Mouse (Mus musculus) regulatory T cell (primary cell): ENCODE data around the gene Slc30a5.
"Not testable (repeated sequence)": the region's sequence is repeated elsewhere in the genome, so short reads cannot be mapped to it uniquely, and the experiment has no call there.

Experiments used
- in situ Hi-C: fragments of 300-600 bp; cut with MboI, MseI; formaldehyde crosslinking; loops from one replicate; pipeline ENCODE4 v1.15.1; 2025; ENCODE audit warnings: high pct_unique_total_duplicates

Gene Slc30a5

GRCm38 (mm10) chr13:100832741-100833639 is at the start of gene Slc30a5:
TSS of gene Slc30a5 (minus strand) at chr13:100833427.
- in situ Hi-C loops: no loop called here

GRCm38 (mm10) chr13:100881944-100882343 is 48.7 kb upstream of the Slc30a5 start:
- in situ Hi-C loops: no loop called here

- in situ Hi-C loops: no loop called here
These were observed 46.6 kb upstream of the Slc30a5 start for GRCm38 (mm10) chr13:100879806-100880205.

- in situ Hi-C loops: no loop called here
These were observed 46.1 kb upstream of the Slc30a5 start for GRCm38 (mm10) chr13:100879326-100879725.

GRCm38 (mm10) chr13:100878264-100878663 is 45.0 kb upstream of the Slc30a5 start:
- in situ Hi-C loops: no loop called here

GRCm38 (mm10) chr13:100877703-100878102 is 44.5 kb upstream of the Slc30a5 start:
- in situ Hi-C loops: no loop called here

GRCm38 (mm10) chr13:100875103-100875502 is 41.9 kb upstream of the Slc30a5 start:
- in situ Hi-C loops: no loop called here

- in situ Hi-C loops: no loop called here
These were observed 41.4 kb upstream of the Slc30a5 start for GRCm38 (mm10) chr13:100874588-100874987.

- in situ Hi-C loops: no loop called here
These were observed 40.3 kb upstream of the Slc30a5 start for GRCm38 (mm10) chr13:100873530-100873929.

- in situ Hi-C loops: no loop called here
These were observed 38.4 kb upstream of the Slc30a5 start for GRCm38 (mm10) chr13:100871445-100872171.

GRCm38 (mm10) chr13:100869813-100870212 is 36.6 kb upstream of the Slc30a5 start:
- in situ Hi-C loops: no loop called here

- in situ Hi-C loops: no loop called here
These were observed 33.1 kb upstream of the Slc30a5 start for GRCm38 (mm10) chr13:100866311-100866710.

- in situ Hi-C loops: no loop called here
These were observed 32.5 kb upstream of the Slc30a5 start for GRCm38 (mm10) chr13:100865744-100866143.

- in situ Hi-C loops: not testable (repeated sequence)
These were observed 30.7 kb upstream of the Slc30a5 start for GRCm38 (mm10) chr13:100863914-100864313.

- in situ Hi-C loops: no loop called here
These were observed 25.9 kb upstream of the Slc30a5 start for GRCm38 (mm10) chr13:100859117-100859516.

- in situ Hi-C loops: no loop called here
These were observed 20.9 kb upstream of the Slc30a5 start for GRCm38 (mm10) chr13:100854174-100854573.

GRCm38 (mm10) chr13:100853120-100853519 is 19.9 kb upstream of the Slc30a5 start:
- in situ Hi-C loops: no loop called here

GRCm38 (mm10) chr13:100849137-100849536 is 15.9 kb upstream of the Slc30a5 start:
- in situ Hi-C loops: no loop called here

- in situ Hi-C loops: no loop called here
These were observed 13.8 kb upstream of the Slc30a5 start for GRCm38 (mm10) chr13:100846891-100847579.

GRCm38 (mm10) chr13:100846254-100846653 is 13.0 kb upstream of the Slc30a5 start:
- in situ Hi-C loops: no loop called here

- in situ Hi-C loops: no loop called here
These were observed 10.7 kb upstream of the Slc30a5 start for GRCm38 (mm10) chr13:100843944-100844343.
